Mouse (Mus musculus): ENCODE measurements at regions not wholly inside any gene's neighbourhood (a gene's known extent, or its start where the extent isn't known, plus 50 kb on each side); places are given as distances from the start of the nearest gene placed in this dataset.

DNA sequence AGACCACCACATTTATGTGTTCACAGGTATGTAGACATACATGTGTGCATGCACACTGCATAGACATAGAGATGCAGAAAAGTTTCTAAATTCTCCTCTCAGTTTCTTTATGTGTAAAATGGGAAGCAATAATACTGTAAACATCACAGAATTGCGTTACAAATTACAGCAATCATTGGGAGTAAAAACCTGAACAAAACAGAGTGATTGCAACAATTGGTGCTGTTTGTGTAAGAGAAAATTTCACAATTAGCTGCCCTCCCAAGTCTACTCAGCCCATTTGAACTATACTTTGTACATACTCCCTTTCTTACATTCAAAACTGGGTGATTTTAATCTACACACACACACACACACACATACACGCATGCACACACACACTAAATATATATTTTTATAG is 3480.8 kb upstream of the Gm7489 start:
- TF ChIP-seq CTCF (IDR thresholded peaks at IDR 0.05; ENCODE audit: low read depth, low read length) = no peak
- TF ChIP-seq POLR2A (IDR thresholded peaks at IDR 0.05; ENCODE audit: extremely low read depth, insufficient read depth, low read length) = no peak
